Mouse (Mus musculus) CD4-positive, CD25-positive, alpha-beta regulatory T cell, adult 4 months (primary cell): Measurements from ENCODE around the gene Plekhj1. TPM values are rescaled to one million over a fixed set of nuclear protein-coding genes. Genes with fewer than 3 reads are reported as not detected.

ENCODE experiments used
- polyA plus RNA-seq, 2 experiments: library from polyadenylated mRNA; unstranded; fragments of 100-300 nt; shearing (Covaris generic); gene quantifications; one replicate each; pipeline ENCODE4 v1.2.1; 2017

Gene Plekhj1
- polyA plus RNA-seq, 2 experiments from 2014 or later, result 106 to 120 TPM

Other genes with a start within 250 kb of the Plekhj1 start
- gene Rexo1, start 237.1 kb downstream of the Plekhj1 start, polyA plus RNA-seq, result 10 to 100 TPM; 13.6 to 16.4 TPM
- gene Klf16, start 221.3 kb downstream of the Plekhj1 start, polyA plus RNA-seq, result 1 to 10 TPM; 7.2 to 10.0 TPM
- 1 to 10 TPM; 2.3 to 9.7 TPM for gene Abhd17a, start 208.3 kb downstream of the Plekhj1 start, polyA plus RNA-seq
- 100 to 1,000 TPM in 1 of 2 experiments, 10 to 100 TPM in 1; 98.1 to 145 TPM for gene Scamp4, start 195.8 kb downstream of the Plekhj1 start, polyA plus RNA-seq
- 1 to 10 TPM; 1.7 to 3.6 TPM for gene Adat3, start 195.7 kb downstream of the Plekhj1 start, polyA plus RNA-seq
- 10 to 100 TPM; 11.1 to 13.6 TPM for gene Gm49322, start 192.6 kb downstream of the Plekhj1 start, polyA plus RNA-seq
- gene Csnk1g2, start 175.8 kb downstream of the Plekhj1 start, polyA plus RNA-seq, result 10 to 100 TPM in 1 of 2 experiments, 1 to 10 TPM in 1; 6.9 to 12.8 TPM
- 1 to 10 TPM; 7.2 to 7.3 TPM for gene Btbd2, start 141.6 kb downstream of the Plekhj1 start, polyA plus RNA-seq
- gene Mknk2, start 120.5 kb downstream of the Plekhj1 start, polyA plus RNA-seq, result 10 to 100 TPM; 37.3 to 51.7 TPM
- gene Mob3a, start 96.6 kb downstream of the Plekhj1 start, polyA plus RNA-seq, result 100 to 1,000 TPM; 265 to 359 TPM
- 100 to 1,000 TPM in 1 of 2 experiments, 10 to 100 TPM in 1; 89.2 to 116 TPM for gene Izumo4, start 96.4 kb downstream of the Plekhj1 start, polyA plus RNA-seq
- 10 to 100 TPM; 26.7 to 29.1 TPM for gene Ap3d1, start 56.4 kb downstream of the Plekhj1 start, polyA plus RNA-seq
- gene Dot1l, start 43.4 kb downstream of the Plekhj1 start, polyA plus RNA-seq, result 10 to 100 TPM; 13.4 to 15.5 TPM
- gene Sf3a2, start 428 bp downstream of the Plekhj1 start, polyA plus RNA-seq, result 10 to 100 TPM; 12.3 to 13.2 TPM
- gene Amh, start 6.6 kb upstream of the Plekhj1 start, polyA plus RNA-seq, result not detected
- not detected for gene Jsrp1, start 14.9 kb upstream of the Plekhj1 start, polyA plus RNA-seq
- 1,000 to 10,000 TPM; 1,727 to 2,219 TPM for gene Oaz1, start 28.0 kb upstream of the Plekhj1 start, polyA plus RNA-seq
- not detected for gene Lingo3, start 45.4 kb upstream of the Plekhj1 start, polyA plus RNA-seq
- gene Lsm7, start 56.6 kb upstream of the Plekhj1 start, polyA plus RNA-seq, result 100 to 1,000 TPM; 198 to 233 TPM
- 10 to 100 TPM; 12.2 to 22.2 TPM for gene Sppl2b, start 56.6 kb upstream of the Plekhj1 start, polyA plus RNA-seq
- not detected for gene Tmprss9, start 73.2 kb upstream of the Plekhj1 start, polyA plus RNA-seq
- gene Timm13, start 102.3 kb upstream of the Plekhj1 start, polyA plus RNA-seq, result 100 to 1,000 TPM; 212 to 257 TPM
- gene Lmnb2, start 119.6 kb upstream of the Plekhj1 start, polyA plus RNA-seq, result 1 to 10 TPM; 3.3 to 4.7 TPM
- gene Gadd45b, start 131.4 kb upstream of the Plekhj1 start, polyA plus RNA-seq, result 10 to 100 TPM; 25.3 to 38.9 TPM
- gene Gng7, start 216.3 kb upstream of the Plekhj1 start, polyA plus RNA-seq, result under 1 TPM in 1 of 2 experiments, not detected in 1; 0.54 TPM
- gene Diras1, start 227.0 kb upstream of the Plekhj1 start, polyA plus RNA-seq, result not detected
- 1 to 10 TPM; 3.3 to 4.7 TPM for gene Slc39a3, start 238.8 kb upstream of the Plekhj1 start, polyA plus RNA-seq